Mouse (Mus musculus): ENCODE data around the gene 1700019N19Rik.

DNA sequence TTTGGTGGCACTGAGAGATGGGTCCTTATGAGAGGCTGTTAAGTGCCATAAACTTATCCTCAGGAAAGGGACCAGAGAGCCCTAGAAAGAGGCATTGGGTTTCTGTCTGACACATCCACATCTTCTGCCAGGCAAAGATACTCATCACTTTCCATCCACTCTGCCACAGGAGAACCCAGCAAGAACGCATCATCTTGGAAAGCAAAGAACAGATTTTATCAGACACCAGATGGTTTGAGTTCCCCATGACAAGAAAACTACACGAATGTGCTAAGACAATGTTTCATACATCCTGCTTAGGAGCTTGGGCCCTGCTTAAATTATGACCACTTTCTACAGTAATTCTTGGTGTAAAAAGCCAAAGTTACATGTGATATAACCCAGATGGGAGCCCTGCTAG lies 43.4 kb downstream of the 1700019N19Rik start:
- no peak for TF ChIP-seq POLR2A (IDR thresholded peaks at IDR 0.05; ENCODE audit: borderline replicate concordance, insufficient read depth, low read length)
- TF ChIP-seq CTCF (IDR thresholded peaks at IDR 0.05; ENCODE audit: borderline replicate concordance, insufficient read depth, low read depth, low read length), result no peak

All from cerebellum, adult 2 months (tissue).